Mouse (Mus musculus) MEL (cell line): ENCODE measurements around the gene Prkcb. TPM values are rescaled to one million over a fixed set of nuclear protein-coding genes. Genes with fewer than 3 reads are reported as not detected.

Experiments
- DNase-seq: peaks from one replicate; pipeline ENCODE4 v3.0.0; 2011; ENCODE audit warnings: low read depth, low spot score
- H3K27ac ChIP-seq: 2 replicates; pipeline ENCODE4 v1.5.1; 2012; ENCODE audit warnings: low read depth, mild to moderate bottlenecking, control low read depth, low read length, moderate library complexity; ENCODE audit not compliant: control insufficient read depth
- H3K27me3 ChIP-seq, 2 experiments: fragments of 150-350 bp in 1 of 2; sonication (generic) in 1 of 2; 2 replicates each; pipeline ENCODE4 v1.6.1; 2012; ENCODE audit warnings: low read length in 2 of 2, mild to moderate bottlenecking in 2 of 2, improper control_type of control experiment in 1 of 2, moderate library complexity in 1 of 2; ENCODE audit not compliant: insufficient read depth in 2 of 2, control insufficient read depth in 1 of 2
- H3K36me3 ChIP-seq, 2 experiments: 2 replicates each; pipeline ENCODE4 v1.6.1; 2012 to 2014; ENCODE audit warnings: low read length in 2 of 2, improper control_type of control experiment in 1 of 2, inconsistent platforms in 1 of 2, mild to moderate bottlenecking in 1 of 2; ENCODE audit not compliant: insufficient read depth in 2 of 2, control insufficient read depth in 1 of 2
- H3K4me1 ChIP-seq, 2 experiments: fragments of 150-350 bp in 1 of 2; sonication (generic) in 1 of 2; 2 replicates each; pipeline ENCODE4 v1.6.1; 2012; ENCODE audit warnings: low read length in 2 of 2, improper control_type of control experiment in 1 of 2, mild to moderate bottlenecking in 1 of 2; ENCODE audit not compliant: insufficient read depth in 2 of 2, control insufficient read depth in 1 of 2
- H3K4me3 ChIP-seq, 2 experiments: fragments of 150-350 bp in 1 of 2; sonication (generic) in 1 of 2; 2 replicates each; pipeline ENCODE4 v1.5.1; 2012; ENCODE audit warnings: low read depth in 2 of 2, low read length in 2 of 2, mild to moderate bottlenecking in 2 of 2, moderate library complexity in 2 of 2, control low read depth in 1 of 2, improper control_type of control experiment in 1 of 2; ENCODE audit not compliant: control insufficient read depth in 1 of 2, insufficient read depth in 1 of 2
- H3K79me2 ChIP-seq: 2 replicates; pipeline ENCODE4 v1.6.1; 2012; ENCODE audit warnings: mild to moderate bottlenecking, low read length, moderate library complexity; ENCODE audit not compliant: control insufficient read depth, poor library complexity, insufficient read depth
- H3K9ac ChIP-seq: 2 replicates; pipeline ENCODE4 v1.6.1; 2012; ENCODE audit warnings: low read depth, mild to moderate bottlenecking, control low read depth, low read length, moderate library complexity; ENCODE audit not compliant: control insufficient read depth, poor library complexity, severe bottlenecking
- H3K9me3 ChIP-seq: fragments of 150-350 bp; sonication (generic); replicated peaks from 2 replicates; pipeline ENCODE4 v1.6.1; 2012; ENCODE audit warnings: mild to moderate bottlenecking, low read length, improper control_type of control experiment, moderate library complexity; ENCODE audit not compliant: insufficient read depth
- BHLHE40 ChIP-seq: IDR thresholded peaks from 2 replicates; pipeline ENCODE4 v1.6.1; 2012; ENCODE audit warnings: low read depth, mild to moderate bottlenecking, inconsistent platforms, low read length, improper control_type of control experiment, borderline replicate concordance
- CHD1 ChIP-seq: IDR thresholded peaks from 2 replicates; pipeline ENCODE4 v1.6.1; 2012; ENCODE audit warnings: low read depth, mild to moderate bottlenecking, inconsistent platforms, low read length, improper control_type of control experiment
- EP300 ChIP-seq, 2 experiments: IDR thresholded peaks; 2 replicates each; pipeline ENCODE4 v1.6.1; 2011; ENCODE audit warnings: improper control_type of control experiment in 2 of 2, low read length in 2 of 2, low read depth in 1 of 2, mild to moderate bottlenecking in 1 of 2
- ETS1 ChIP-seq: IDR thresholded peaks from 2 replicates; pipeline ENCODE4 v1.6.1; 2012; ENCODE audit warnings: low read depth, mild to moderate bottlenecking, inconsistent platforms, low read length, improper control_type of control experiment, moderate library complexity
- GABPA ChIP-seq: IDR thresholded peaks from 2 replicates; pipeline ENCODE4 v1.6.1; 2012; ENCODE audit warnings: low read depth, mild to moderate bottlenecking, inconsistent platforms, low read length, improper control_type of control experiment, moderate library complexity
- GATA1 ChIP-seq: IDR thresholded peaks from 2 replicates; pipeline ENCODE4 v1.6.1; 2011; ENCODE audit warnings: low read depth, low read length, improper control_type of control experiment
- HCFC1 ChIP-seq: IDR thresholded peaks from 2 replicates; pipeline ENCODE4 v1.6.1; 2012; ENCODE audit warnings: low read depth, mild to moderate bottlenecking, inconsistent platforms, low read length, improper control_type of control experiment, moderate library complexity
- JUND ChIP-seq: IDR thresholded peaks from 2 replicates; pipeline ENCODE4 v1.6.1; 2011; ENCODE audit warnings: low read depth, mild to moderate bottlenecking, improper control_type of control experiment, low read length
- KAT2A ChIP-seq: conservative IDR thresholded peaks from 2 replicates; pipeline ENCODE4 v1.6.1; 2012; ENCODE audit warnings: low read depth, low read length, improper control_type of control experiment, inconsistent platforms
- MAFK ChIP-seq: IDR thresholded peaks from 2 replicates; pipeline ENCODE4 v1.6.1; 2011; ENCODE audit warnings: low read depth, mild to moderate bottlenecking, low read length, improper control_type of control experiment, borderline replicate concordance
- MAX ChIP-seq: IDR thresholded peaks from 2 replicates; pipeline ENCODE4 v1.6.1; 2011; ENCODE audit warnings: low read length, improper control_type of control experiment
- MAZ ChIP-seq: IDR thresholded peaks from 2 replicates; pipeline ENCODE4 v1.6.1; 2012; ENCODE audit warnings: low read depth, mild to moderate bottlenecking, inconsistent platforms, low read length, improper control_type of control experiment
- NELFE ChIP-seq: IDR thresholded peaks from 2 replicates; pipeline ENCODE4 v1.6.1; 2011; ENCODE audit warnings: low read depth, low read length, improper control_type of control experiment
- RAD21 ChIP-seq: IDR thresholded peaks from 2 replicates; pipeline ENCODE4 v1.6.1; 2011; ENCODE audit warnings: mild to moderate bottlenecking, low read depth, low read length, improper control_type of control experiment
- TCF12 ChIP-seq: IDR thresholded peaks from 2 replicates; pipeline ENCODE4 v1.6.1; 2014; ENCODE audit warnings: low read depth, mild to moderate bottlenecking, inconsistent platforms, low read length, improper control_type of control experiment, moderate library complexity
- UBTF ChIP-seq: IDR thresholded peaks from 2 replicates; pipeline ENCODE4 v1.6.1; 2012; ENCODE audit warnings: low read depth, mild to moderate bottlenecking, inconsistent platforms, low read length, improper control_type of control experiment, moderate library complexity, borderline replicate concordance; ENCODE audit not compliant: insufficient read depth
- ZC3H11A ChIP-seq: IDR thresholded peaks from 2 replicates; pipeline ENCODE4 v1.6.1; 2012; ENCODE audit warnings: low read depth, mild to moderate bottlenecking, inconsistent platforms, low read length, improper control_type of control experiment
- polyA plus RNA-seq, 2 experiments: library from polyadenylated mRNA; stranded (reverse) in 1 of 2; unstranded in 1 of 2; fragments of >175 nt in 1 of 2; fragments of >200 nt in 1 of 2; gene quantifications; 2 replicates each; pipeline versions ENCODE4 v1.2.1 to v1.2.4; 2012; ENCODE audit warnings: low replicate concordance in 2 of 2, low read depth in 1 of 2; ENCODE audit not compliant: insufficient read length in 2 of 2, insufficient read depth in 1 of 2, missing spikeins in 1 of 2
- total RNA-seq: library from RNA; depleted of rRNA; stranded (reverse); fragments of 300-350 nt; gene quantifications from 2 replicates; pipeline ENCODE4 v1.2.3, GENCODE M21; 2012

Gene Prkcb
- total and polyA plus RNA-seq, 3 experiments = not detected

GRCm38 (mm10) chr7:122528201-122528600, 239.7 kb downstream of the Prkcb start (continued):
- no peak for TF ChIP-seq MAZ

- H3K27ac ChIP-seq = no peak overlapping the region
- H3K4me3 ChIP-seq = no peak overlapping the region
- H3K9ac ChIP-seq = no peak overlapping the region
- no peaks in the 10 kb centered on the region for H3K36me3 ChIP-seq
- no peaks in the 10 kb centered on the region for H3K9me3 ChIP-seq
- no peaks in the 10 kb centered on the region for H3K27me3 ChIP-seq
- no peak for DNase-seq
- no peaks in the 10 kb centered on the region for H3K79me2 ChIP-seq
- TF ChIP-seq HCFC1 = no peak
- TF ChIP-seq CHD1 = no peak
- TF ChIP-seq GATA1 = no peak
- TF ChIP-seq EP300 (IDR thresholded peaks at IDR 0.05; ENCODE audit: low read depth in 1 of 2, low read length in 2 of 2) = no peak
- no peak for TF ChIP-seq ETS1
- H3K4me1 ChIP-seq = no peaks in the 10 kb centered on the region
These were observed 240.1 kb downstream of the Prkcb start for GRCm38 (mm10) chr7:122528646-122529045.

- no peaks in the 10 kb centered on the region for H3K36me3 ChIP-seq
- no peak overlapping the region for H3K9ac ChIP-seq
- H3K79me2 ChIP-seq = no peaks in the 10 kb centered on the region
- H3K27ac ChIP-seq = no peak overlapping the region
- no peaks in the 10 kb centered on the region for H3K9me3 ChIP-seq
- DNase-seq = no peak
- no peak overlapping the region for H3K4me3 ChIP-seq
- H3K4me1 ChIP-seq = no peaks in the 10 kb centered on the region
- no peak for TF ChIP-seq CHD1
- no peak for TF ChIP-seq TCF12
- no peak for TF ChIP-seq EP300 (IDR thresholded peaks at IDR 0.05; ENCODE audit: low read depth in 1 of 2, low read length in 2 of 2)
- TF ChIP-seq GABPA = no peak
- no peak for TF ChIP-seq HCFC1
- no peak for TF ChIP-seq BHLHE40
- no peak for TF ChIP-seq JUND
- TF ChIP-seq RAD21 = no peak
- no peak for TF ChIP-seq MAZ
- TF ChIP-seq KAT2A = no peak
- TF ChIP-seq NELFE = no peak
- TF ChIP-seq UBTF = no peak
- TF ChIP-seq ZC3H11A = no peak
- TF ChIP-seq MAFK = no peak
- no peak for TF ChIP-seq MAX
- TF ChIP-seq, all 39 proteins: peak for 0
- H3K27me3 ChIP-seq = no peaks in the 10 kb centered on the region
These were observed 245.2 kb downstream of the Prkcb start for GRCm38 (mm10) chr7:122533566-122534360.
